Mouse (Mus musculus) testis, adult 2 months (tissue): ENCODE measurements at regions not wholly inside any gene's neighbourhood (a gene's known extent, or its start where the extent isn't known, plus 50 kb on each side); places are given as distances from the start of the nearest gene placed in this dataset.

ENCODE experiments used
- CTCF ChIP-seq: fragments of 200-500 bp; IDR thresholded peaks from 2 replicates; pipeline ENCODE4 v1.5.1; 2012; ENCODE audit warnings: low read depth, mild to moderate bottlenecking, inconsistent platforms, low read length, moderate library complexity; ENCODE audit not compliant: control insufficient read depth, insufficient read depth, insufficient replicate concordance
- POLR2A ChIP-seq: fragments of 200-500 bp; IDR thresholded peaks from 2 replicates; pipeline ENCODE4 v1.6.1; 2012; ENCODE audit warnings: low read depth, mild to moderate bottlenecking, inconsistent platforms, low read length, moderate library complexity; ENCODE audit not compliant: control insufficient read depth

- no peak for TF ChIP-seq CTCF
- no peak for TF ChIP-seq POLR2A
Observed at GRCm38 (mm10) chr4:47842128-47842656, 202.8 kb upstream of the Nr4a3 start.
